Mouse (Mus musculus): Measurements from ENCODE around the gene Naa20.

DNA sequence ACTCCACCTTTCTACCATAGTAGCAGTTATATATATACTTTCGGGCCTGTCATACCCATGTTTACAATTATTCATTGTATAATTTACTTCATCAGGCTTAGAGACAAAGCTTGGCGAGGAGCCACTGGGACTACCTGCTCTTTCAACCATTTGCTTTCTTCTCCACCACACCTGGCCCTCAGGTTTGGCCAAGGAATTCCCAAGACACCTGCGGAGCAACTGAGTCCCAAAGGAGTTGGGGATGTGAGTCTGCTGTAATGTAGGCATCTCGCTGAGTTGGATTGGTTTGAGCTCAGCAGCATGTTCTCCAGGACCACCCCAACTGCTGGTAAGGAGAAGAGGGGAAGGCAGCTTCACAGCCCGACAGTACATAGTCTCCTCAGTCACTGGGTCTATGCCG, at the start of gene Naa20:
- TF ChIP-seq POLR2A (IDR thresholded peaks at IDR 0.05; ENCODE audit: low read depth, low read length) (no peak), CTCF (IDR thresholded peaks at IDR 0.05; ENCODE audit: extremely low read depth, insufficient read depth, insufficient read length, insufficient replicate concordance) (no peak)
